18 mouse cellular contexts compared by ENCODE assay signal in the genomic region with DNA sequence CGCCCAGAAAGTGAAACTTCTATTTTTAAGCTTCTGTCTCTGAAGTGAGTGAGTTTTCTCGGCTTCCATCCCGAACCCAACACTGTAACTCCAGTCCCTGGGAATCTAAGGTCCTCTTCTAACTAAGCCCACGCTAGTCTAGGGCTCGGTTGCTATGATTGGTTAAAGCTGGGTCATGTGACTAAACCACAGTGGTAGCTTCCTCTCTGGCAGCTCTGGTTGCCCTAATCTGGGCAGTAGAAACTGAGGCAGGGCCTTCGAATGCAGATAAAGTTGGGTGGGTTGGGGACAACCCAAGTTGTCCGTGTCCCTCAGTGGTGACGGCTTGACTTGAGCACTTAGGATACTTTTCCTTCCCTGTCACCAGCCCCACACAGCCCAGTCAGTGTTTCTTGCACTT. TPM values are rescaled to one million over a fixed set of nuclear protein-coding genes. Genes with fewer than 3 reads are reported as not detected.
"Had no signal": no experiment of that assay in that cellular context is flagged by ENCODE, and none has a peak within 500 bp of the region (broad histone marks: within the 10 kb centered on the region; RNA-seq: fewer than 3 reads in every experiment).

No protein-coding gene starts in this region.

- DNase-seq: kidney, postnatal 10 days; kidney, postnatal 4 days; liver, postnatal 0 days; lung, postnatal 14 days; right cerebral cortex, postnatal 4 days; spleen, adult 18-20 months; thymus, adult 18-20 months; thymus, postnatal 14 days had no signal

- ATAC-seq: liver, embryonic 12.5 days; liver, postnatal 0 days; midbrain, embryonic 13.5 days had no signal

- H3K4me2 ChIP-seq: liver, embryonic 12.5 days; lung, embryonic 15.5 days; midbrain, embryonic 13.5 days; neural tube, embryonic 15.5 days had no signal

- H3K4me3 ChIP-seq: layer of hippocampus, adult 2 months; liver, embryonic 12.5 days; lung, embryonic 15.5 days; megakaryocyte, embryonic 14.5 days; midbrain, embryonic 13.5 days; neural tube, embryonic 15.5 days had no signal

- H3K9me3 ChIP-seq: liver, embryonic 12.5 days; lung, embryonic 15.5 days; midbrain, embryonic 13.5 days; neural tube, embryonic 15.5 days had no signal

- H3K27me3 ChIP-seq: liver, embryonic 12.5 days; lung, embryonic 15.5 days; midbrain, embryonic 13.5 days; neural tube, embryonic 15.5 days had no signal

- H3K27ac ChIP-seq: layer of hippocampus, adult 2 months; liver, embryonic 12.5 days; lung, embryonic 15.5 days; macrophage; midbrain, embryonic 13.5 days; neural tube, embryonic 15.5 days had no signal

- H3K4me1 ChIP-seq: lung, embryonic 15.5 days; midbrain, embryonic 13.5 days; neural tube, embryonic 15.5 days had no signal

- H3K9ac ChIP-seq: liver, embryonic 12.5 days; liver, postnatal 0 days; lung, embryonic 15.5 days; midbrain, embryonic 13.5 days; neural tube, embryonic 15.5 days had no signal

- H3K36me3 ChIP-seq: liver, embryonic 12.5 days; lung, embryonic 15.5 days; midbrain, embryonic 13.5 days; neural tube, embryonic 15.5 days had no signal

RNA-seq across cellular contexts. Expression of a gene that starts 57.1 kb away (rescaled TPM):
- total RNA-seq: layer of hippocampus, postnatal 10 days had no signal
- polyA plus RNA-seq: liver, embryonic 12.5 days; liver, postnatal 0 days; midbrain, postnatal 0 days; neural tube, embryonic 11.5 days; neural tube, embryonic 15.5 days had no signal
